Mouse (Mus musculus): ENCODE data around the gene Dnah11.
A peak's percentile ranks its signal among the peaks of the same experiment; 100 is the strongest.

The Dnah11 gene

GRCm38 (mm10) chr12:118198386-118199093 lies at the start of gene Dnah11:
TSS of gene Dnah11 (minus strand) at chr12:118199043.
- DNase-seq (ENCODE audit: extremely low spot score) = peak; percentile 84

DNA sequence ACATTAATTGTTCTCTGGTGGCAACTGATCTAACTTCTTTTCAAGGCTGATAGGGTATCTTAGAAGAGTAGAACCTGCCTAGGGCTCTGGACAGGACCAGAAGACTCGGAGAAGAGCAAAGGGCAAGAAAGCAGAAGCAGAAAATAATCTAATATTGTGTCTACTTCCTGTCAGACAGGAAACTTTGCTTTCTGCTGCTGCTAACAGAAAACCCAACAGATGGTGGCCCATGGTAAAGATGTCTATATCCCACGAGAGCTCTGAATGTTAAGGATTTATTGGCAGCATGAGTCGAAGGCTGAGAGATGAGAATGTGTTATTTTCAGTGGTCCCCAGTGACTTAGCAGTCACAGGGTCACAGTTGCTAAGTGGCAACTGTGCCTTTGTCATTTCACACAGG lies 22.3 kb upstream of the Dnah11 start:
- DNase-seq (ENCODE audit: extremely low spot score) = no peak

GRCm38 (mm10) chr12:118220062-118220461 lies 21.2 kb upstream of the Dnah11 start:
- DNase-seq (ENCODE audit: extremely low spot score) = no peak

DNA sequence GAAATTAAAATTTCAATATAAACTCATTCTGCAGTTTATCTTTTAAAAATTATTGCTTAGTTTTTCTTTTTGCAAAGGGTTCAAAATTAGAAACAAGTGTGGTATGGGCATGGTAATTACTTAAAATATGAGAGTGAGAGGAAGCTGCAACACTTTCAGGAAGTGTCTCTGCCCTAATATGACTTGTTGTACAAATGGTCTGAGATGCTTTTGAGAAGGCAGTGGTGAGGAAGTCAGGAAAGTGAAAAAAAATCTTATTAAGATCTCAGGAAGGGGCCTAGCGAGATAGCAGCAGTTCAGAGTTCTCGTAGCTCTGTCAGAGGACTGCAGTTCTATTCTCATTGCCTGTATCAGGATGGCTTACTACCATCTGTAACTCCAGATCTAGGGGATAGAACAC lies 13.3 kb upstream of the Dnah11 start:
- DNase-seq (ENCODE audit: extremely low spot score) = no peak

GRCm38 (mm10) chr12:118196583-118196982 lies 2.3 kb downstream of the Dnah11 start:
- DNase-seq (ENCODE audit: extremely low spot score) = no peak

DNA sequence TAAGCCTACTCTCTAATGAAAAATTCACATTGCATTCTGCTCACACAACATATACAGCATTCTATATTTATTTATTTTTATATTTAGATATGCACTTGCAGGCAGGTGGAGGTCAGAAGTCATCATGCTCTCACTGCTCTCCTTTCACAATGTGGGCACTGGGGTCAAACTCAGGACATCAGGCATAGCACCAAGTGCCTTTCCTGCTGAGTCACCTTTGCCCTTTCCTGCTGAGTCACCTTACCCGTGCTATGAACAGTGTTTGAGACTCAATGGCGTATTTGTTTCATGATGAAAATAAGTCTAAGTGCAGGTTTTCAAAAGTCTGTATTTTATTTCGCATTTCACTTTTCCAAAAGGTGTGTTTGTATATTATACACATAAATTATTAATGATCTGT lies 9.3 kb downstream of the Dnah11 start:
- no peak for DNase-seq (ENCODE audit: extremely low spot score)

DNA sequence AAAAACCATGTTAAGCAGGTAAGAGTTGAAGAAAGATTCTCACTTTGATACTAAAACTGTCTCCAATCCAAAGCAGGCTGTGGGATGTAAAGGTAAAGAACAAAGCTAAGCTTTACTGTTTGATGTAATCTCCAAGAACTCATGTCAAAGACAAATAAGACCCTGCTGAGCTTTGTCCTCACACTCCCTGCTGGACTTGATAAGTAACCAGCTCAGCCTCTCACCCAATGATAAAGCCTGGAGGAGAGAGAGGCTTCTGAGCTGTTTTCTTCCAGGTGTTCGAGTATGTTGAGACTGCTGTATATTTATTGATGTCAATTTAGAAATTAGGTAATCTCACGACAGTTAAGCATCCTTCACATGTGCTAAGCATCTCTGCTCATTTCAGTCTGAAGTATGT lies 11.2 kb downstream of the Dnah11 start:
- DNase-seq (ENCODE audit: extremely low spot score) = no peak

- peak; percentile 42 for DNase-seq (ENCODE audit: extremely low spot score)
These were observed 11.9 kb downstream of the Dnah11 start for GRCm38 (mm10) chr12:118186881-118187489.

DNA sequence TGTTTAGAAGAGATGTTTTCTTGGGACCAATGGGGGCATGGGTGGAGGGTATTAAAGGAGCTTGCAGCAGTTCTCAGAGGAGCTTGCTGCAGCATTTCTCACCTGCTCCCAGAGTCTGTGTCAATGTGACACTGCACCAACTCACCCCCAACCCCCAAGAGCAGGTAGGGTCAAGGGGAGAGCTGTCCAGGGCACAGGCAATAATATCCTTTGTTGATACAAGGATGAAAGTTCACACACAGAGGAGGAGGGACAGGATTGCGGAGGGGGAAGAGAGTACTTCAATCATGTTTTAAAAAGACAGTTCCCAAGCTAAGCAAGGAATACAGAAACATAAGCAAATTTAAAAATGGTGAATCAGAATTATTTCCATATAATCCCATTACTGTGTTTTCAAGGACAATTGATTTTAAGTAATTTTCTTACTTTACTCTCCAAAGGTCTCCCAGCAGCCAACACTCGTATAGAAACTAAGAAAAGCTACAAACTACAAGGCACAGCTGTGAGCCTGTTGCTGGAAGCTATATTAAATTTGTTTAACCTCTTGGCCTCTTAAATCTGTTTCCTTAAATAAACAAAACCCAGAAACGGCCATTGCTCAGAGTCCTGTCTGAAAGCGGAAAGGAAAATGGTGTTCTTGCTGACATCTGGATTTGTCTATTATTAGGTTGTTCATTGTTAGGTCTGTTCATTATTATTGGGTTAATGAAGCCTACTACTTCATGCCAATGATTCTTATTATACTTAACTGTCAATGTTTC lies 12.5 kb downstream of the Dnah11 start:
- DNase-seq (ENCODE audit: extremely low spot score) = peak; percentile 44

DNA sequence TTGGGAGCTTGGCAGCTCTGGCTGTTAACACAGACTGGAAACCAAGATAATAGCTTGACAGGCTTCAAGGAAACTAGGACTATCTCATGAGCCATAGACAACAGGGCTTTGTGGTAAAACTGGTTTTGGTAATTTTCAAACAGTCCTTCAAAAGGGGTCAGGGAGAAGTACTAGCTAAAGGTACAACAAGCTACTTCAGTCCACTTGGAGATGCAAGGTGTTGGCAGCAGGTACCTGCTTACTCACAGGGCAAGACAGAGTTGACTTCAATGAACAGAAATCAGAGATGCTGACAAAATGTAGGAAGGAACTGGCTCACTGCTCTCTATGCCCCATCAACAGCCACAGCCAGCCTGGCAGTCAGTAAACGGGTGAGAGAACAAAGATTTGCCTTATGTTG lies 14.1 kb downstream of the Dnah11 start:
- no peak for DNase-seq (ENCODE audit: extremely low spot score)

DNA sequence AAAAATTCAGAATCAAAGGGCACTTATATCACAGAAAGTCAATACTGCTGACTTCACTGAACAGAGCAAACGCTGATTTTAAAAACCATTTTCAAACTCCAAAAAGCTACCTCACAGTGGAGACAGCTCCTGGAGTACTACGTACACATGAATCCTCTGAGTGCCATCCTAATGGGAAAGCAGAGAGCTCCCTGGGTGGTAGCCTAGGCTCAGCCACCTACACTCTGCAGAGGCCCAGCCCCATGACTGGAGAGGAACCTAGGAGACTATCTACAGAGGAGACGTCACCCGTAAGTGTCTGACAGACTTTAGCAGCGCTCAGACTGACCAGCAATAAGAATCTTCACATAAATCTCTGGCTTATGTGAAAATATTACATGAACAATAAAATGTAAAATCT lies 21.1 kb downstream of the Dnah11 start:
- DNase-seq (ENCODE audit: extremely low spot score) = no peak

GRCm38 (mm10) chr12:118164785-118165184 lies 34.1 kb downstream of the Dnah11 start:
- DNase-seq (ENCODE audit: extremely low spot score) = no peak

DNA sequence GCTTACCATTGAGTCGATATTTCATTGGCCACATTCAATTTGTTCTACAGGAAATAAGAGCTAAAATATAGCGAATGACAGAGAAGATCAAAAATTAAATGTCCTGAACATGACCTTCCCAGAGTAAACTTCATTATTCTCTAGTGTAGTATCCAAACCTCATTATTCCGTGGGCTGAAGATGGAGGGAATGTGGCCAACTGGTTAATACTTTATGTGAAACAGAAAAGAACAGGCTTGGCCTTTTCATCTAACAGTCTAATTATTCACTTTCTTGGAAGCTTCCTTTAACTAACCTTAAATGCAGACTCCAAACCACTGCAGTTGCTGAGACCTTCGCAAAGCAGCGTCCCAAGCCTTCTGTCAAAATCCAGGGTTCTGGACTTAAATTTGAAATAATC lies 41.9 kb downstream of the Dnah11 start:
- DNase-seq (ENCODE audit: extremely low spot score) = no peak

DNA sequence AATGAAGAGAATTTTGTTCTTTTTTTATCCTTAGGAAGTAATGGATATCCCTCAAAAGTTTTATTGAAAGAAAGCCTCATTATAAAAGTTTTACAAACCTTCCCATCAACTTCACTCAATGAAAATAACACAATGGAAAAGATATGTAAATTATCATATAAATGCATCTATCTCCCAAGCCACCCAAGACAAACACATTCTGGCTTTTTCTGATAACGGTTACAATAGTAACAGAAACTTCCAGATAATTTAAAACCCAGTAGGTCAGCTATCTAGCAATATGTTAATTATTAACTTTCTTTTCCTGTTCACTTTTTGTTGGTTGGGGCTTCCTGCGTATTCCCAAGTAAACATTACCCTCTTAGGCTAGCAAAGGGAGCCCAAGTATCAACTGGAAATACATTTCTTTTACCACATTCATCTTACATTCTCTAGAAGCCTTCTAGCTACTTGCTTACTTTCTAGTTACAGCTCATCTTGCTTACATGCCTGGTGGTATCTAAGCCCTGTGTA lies 51.3 kb downstream of the Dnah11 start:
- DNase-seq (ENCODE audit: extremely low spot score) = no peak

GRCm38 (mm10) chr12:118128116-118128515 lies 70.7 kb downstream of the Dnah11 start:
- DNase-seq (ENCODE audit: extremely low spot score) = no peak

DNA sequence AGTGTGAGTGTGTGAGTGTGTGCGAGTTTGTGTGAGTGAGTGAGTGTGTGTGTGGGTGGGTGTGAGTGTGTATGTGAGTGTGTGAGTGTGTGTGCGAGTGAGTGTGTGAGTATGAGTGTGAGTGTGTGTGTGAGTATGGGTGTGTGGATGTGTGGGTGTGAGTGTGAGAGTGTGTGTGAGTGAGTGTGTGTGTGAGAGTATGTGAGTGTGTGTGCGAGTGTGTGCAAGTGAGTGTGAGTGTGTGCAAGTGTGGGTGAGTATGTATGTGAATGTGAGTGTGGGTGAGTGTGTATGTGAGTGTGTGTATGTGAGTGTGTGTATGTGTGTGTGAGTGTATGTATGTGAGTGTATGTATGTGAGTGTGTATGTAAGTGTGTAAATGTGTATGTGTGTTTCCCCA lies 79.2 kb downstream of the Dnah11 start:
- DNase-seq (ENCODE audit: extremely low spot score) = no peak

GRCm38 (mm10) chr12:118112599-118112998 lies 86.2 kb downstream of the Dnah11 start:
- no peak for DNase-seq (ENCODE audit: extremely low spot score)

- no peak for DNase-seq (ENCODE audit: extremely low spot score)
These were observed 86.9 kb downstream of the Dnah11 start for GRCm38 (mm10) chr12:118111896-118112295.

- no peak for DNase-seq (ENCODE audit: extremely low spot score)
These were observed 91.1 kb downstream of the Dnah11 start for GRCm38 (mm10) chr12:118107719-118108118.

DNA sequence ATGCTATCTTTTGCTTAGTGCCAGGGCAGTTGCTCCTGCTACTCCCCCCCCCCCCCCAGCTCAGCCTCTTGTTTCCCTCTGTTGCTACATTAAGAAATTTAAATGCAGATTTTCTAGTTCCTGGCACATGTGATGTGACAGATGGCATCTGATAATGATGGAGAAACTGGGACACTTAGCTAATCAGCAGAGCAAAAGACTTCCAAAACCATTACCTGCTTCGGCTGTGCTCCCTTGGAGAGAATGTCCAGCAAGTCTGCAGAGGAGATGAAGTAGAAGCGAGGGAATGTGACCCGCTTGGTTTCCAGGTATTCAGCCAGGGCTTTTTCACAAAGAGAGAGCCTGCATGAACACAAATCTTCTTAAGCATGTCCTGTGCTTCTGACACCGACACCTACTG lies 94.3 kb downstream of the Dnah11 start:
- no peak for DNase-seq (ENCODE audit: extremely low spot score)

- DNase-seq (ENCODE audit: extremely low spot score) = peak; percentile 16
These were observed 99.1 kb downstream of the Dnah11 start for GRCm38 (mm10) chr12:118099694-118100093.

DNA sequence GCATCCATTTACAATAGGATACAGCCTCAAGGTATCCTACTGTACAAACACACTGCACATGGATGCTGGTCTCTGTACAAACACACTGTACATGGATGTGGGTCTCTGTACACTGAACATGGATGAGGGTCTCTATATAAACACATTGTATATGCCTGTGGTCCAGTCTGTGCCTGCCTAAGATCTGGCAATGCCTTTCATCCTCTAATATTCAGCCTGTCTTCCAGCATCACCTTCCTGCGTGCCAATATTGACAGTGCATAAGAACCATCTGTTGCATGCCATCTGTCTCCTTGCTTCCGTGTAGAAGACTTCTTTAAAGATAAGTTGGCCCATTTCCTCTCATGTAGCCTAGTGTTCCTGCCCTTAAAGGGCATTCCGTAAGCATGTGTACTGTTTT lies 100.6 kb downstream of the Dnah11 start:
- no peak for DNase-seq (ENCODE audit: extremely low spot score)

DNA sequence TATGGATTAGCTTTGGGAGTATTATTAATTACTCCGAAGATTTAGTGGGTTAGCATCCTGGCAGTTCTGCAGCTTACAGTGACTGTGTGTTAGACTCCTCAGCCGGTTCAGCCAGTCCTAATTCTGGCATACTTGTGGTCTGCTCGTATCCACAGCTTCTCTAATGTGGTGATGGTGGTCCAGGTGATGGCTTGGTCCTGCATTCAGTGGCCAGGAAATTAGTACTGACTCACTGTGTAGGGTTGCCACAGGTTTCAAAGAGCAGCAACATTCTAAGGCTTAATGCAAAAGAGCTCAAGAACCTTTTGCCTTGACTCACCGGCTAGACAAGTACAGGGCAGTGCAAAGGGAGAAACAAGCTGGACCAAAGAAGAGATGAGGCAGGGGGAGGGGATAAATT lies 103.9 kb downstream of the Dnah11 start:
- no peak for DNase-seq (ENCODE audit: extremely low spot score)

Data from embryo, embryonic 9.5 days (tissue).